Mouse (Mus musculus): ENCODE measurements around the gene Pwwp2b.

DNA sequence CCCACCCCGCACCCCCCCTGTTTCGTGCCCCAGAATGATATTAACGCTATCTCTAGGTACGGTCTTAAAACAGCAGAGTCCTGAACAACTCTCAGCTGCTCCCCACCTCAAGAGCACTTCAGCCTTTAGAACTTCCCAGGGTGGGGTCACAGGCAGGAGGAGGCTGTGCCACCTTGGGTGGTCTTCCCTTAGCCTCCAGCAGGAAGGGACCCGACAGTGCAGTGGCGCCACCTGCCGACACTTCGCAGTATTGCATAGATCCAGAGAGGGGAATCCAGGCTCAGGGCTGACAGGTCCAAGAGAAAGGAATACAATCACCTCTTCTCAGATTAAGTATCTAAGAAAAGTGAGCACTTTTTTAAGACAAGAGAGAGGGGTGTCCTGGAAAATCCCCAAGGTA, 51.1 kb downstream of the Pwwp2b start:
- TF ChIP-seq CTCF (IDR thresholded peaks at IDR 0.05; ENCODE audit: control insufficient read depth, insufficient read depth, insufficient replicate concordance, low read depth, low read length) (peak; percentile 98), POLR2A (IDR thresholded peaks at IDR 0.05; ENCODE audit: control insufficient read depth, low read depth, low read length) (no peak)
